Mouse (Mus musculus): ENCODE measurements around the gene Myo3b.

The Myo3b gene

DNA sequence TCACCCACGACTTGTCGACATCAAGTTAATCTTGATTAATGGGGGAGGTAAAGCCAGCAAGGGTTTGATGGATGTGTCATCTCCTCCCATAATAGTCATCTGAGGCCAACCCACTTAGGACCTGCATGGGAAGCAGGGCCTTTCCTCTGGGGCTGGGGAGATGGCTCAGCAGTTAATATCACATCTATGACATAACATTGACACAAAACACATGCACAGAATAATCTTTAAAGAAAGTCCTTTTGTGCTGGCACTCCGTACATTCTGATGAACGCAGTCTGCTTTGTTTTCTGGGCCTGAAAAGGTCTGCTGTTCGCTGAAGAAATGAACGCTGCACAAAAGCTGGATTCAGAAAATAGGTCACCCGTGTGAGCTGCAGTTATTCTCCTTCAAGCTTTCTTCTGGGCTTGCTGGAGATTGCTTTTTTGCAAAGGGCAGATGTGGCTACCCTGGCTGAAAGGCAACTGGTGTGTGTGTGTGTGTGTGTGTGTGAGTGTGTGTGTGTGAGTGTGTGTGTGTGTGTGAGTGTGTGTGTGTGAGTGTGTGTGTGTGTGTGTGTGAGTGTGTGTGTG lies 26.9 kb downstream of the Myo3b start:
- DNase-seq (ENCODE audit: low read depth, low spot score) = peak; percentile 11

- no peak for DNase-seq (ENCODE audit: low read depth, low spot score)
These were observed 27.6 kb downstream of the Myo3b start for GRCm38 (mm10) chr2:70066338-70067022.

GRCm38 (mm10) chr2:70069861-70070260 lies 30.9 kb downstream of the Myo3b start:
- no peak for DNase-seq (ENCODE audit: low read depth, low spot score)

- DNase-seq (ENCODE audit: low read depth, low spot score) = no peak
These were observed 44.6 kb downstream of the Myo3b start for GRCm38 (mm10) chr2:70083444-70084020.

- DNase-seq (ENCODE audit: low read depth, low spot score) = no peak
These were observed 52.3 kb downstream of the Myo3b start for GRCm38 (mm10) chr2:70091261-70091660.

DNA sequence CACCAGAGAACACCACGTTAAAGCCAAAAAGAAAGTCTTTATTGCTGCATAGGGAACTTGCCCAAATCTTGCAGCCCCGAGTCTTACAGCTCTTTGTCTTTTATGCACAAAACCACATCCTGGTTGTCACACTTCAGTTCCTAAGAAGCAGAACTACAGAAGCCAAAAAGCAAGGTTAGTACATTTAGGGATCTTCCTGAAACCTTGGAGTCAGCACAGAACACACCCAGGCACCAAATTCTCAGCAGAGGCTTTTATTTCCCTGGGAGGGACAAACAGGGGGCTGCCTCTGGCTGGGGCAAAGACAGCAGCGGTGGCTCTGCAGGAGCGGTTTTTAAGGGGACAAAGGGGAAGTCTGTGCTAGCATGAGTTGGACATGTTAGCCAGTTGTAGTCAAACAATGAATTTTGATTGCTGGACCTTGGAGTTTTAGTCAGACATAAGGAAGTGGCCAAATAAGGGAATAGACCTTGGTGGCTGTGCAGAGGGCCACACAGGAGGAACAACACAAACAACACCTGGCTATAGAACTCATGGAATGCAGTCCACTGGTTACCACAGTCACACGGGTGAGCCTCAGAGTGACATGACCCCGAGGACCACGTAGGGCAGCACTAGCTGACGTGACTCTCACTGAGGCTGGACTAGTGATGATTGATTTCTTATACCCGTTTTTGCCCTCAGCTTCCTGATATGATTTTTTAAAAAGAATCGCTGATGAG lies 53.0 kb downstream of the Myo3b start:
- no peak for DNase-seq (ENCODE audit: low read depth, low spot score)

DNA sequence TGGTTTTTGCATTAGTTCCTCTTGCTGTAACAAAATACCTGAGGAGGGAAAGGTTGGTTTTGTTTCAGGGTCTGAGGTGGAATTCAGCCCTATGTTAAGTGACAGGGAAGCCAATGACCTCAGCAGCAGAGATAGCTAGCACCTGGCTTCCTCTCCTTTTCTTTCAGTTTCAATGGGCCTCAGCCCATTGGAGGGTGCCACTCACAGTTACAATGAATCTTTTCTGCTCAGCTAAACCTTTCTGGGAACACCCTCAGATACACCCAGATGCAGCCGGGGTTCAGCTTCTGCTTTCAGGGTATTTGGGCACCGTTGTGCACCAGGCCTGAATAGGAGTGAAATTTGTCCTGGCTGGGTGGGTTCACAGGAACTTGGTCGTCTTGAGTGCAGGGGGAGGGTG lies 53.7 kb downstream of the Myo3b start:
- DNase-seq (ENCODE audit: low read depth, low spot score) = no peak

DNA sequence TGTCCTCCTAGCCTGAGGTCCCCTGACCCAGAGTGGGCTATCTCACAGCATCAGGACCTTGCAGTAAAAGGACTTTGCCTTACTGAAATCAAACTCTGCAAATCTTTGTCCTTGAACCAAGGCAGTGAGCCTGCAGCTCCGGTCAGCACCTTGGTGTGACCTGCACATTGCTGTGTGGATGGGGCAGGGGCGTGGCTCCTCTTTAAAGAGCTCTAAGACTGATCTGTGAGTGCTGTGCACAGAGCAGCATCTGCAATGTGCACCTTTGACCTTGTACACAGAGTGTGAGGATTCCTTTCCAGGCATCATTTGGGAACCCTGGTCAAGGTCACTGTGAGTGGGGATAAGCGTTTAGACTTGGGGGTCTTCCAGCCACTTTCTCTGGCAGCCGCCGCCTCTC lies 55.5 kb downstream of the Myo3b start:
- DNase-seq (ENCODE audit: low read depth, low spot score) = no peak

DNA sequence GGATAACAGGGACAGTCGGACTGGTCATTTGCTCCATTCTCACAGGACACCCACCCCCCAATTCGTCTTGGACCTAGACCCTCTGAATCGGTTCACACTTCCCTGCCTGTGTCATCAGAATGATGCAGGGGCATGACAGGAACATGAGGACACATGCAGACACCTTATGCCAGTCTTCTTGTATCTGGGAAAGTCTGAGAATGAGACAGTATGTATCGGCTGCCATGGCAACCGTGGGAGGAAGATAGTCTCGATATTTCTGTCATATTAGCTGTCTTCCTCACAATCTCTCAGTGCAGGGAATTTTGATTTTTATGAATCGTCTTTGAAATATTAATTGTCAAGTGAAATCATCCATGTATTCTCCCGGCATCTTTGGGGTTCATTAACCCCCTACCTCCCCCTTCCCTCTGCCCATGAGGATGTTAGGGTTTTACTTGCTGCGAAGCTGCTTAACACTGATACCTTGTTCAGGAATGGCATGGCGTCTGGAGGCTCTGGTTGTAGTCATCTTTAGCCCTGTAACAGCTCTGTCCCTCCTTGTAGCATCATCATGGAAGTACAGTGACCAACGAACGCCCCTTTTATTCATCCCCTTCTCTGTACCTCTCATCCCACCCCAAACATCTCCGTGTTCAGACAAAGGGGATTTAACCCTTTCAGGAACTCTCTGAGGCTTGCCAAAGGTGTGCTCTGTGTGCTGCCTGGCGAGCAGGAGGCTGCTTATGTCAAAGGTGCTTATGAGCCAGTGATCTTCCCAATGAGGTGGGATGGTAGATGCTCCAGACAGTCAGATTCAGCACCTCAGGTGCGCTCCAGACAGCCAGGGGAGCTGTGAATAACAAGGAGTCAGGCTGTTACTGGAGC lies 58.5 kb downstream of the Myo3b start:
- DNase-seq (ENCODE audit: low read depth, low spot score) = no peak

GRCm38 (mm10) chr2:70099459-70099858 lies 60.5 kb downstream of the Myo3b start:
- DNase-seq (ENCODE audit: low read depth, low spot score) = no peak

- no peak for DNase-seq (ENCODE audit: low read depth, low spot score)
These were observed 66.5 kb downstream of the Myo3b start for GRCm38 (mm10) chr2:70105286-70106030.

GRCm38 (mm10) chr2:70109010-70109409 lies 70.1 kb downstream of the Myo3b start:
- no peak for DNase-seq (ENCODE audit: low read depth, low spot score)

- DNase-seq (ENCODE audit: low read depth, low spot score) = no peak
These were observed 75.2 kb downstream of the Myo3b start for GRCm38 (mm10) chr2:70113798-70114782.

GRCm38 (mm10) chr2:70118376-70119264 lies 79.7 kb downstream of the Myo3b start:
- no peak for DNase-seq (ENCODE audit: low read depth, low spot score)

- no peak for DNase-seq (ENCODE audit: low read depth, low spot score)
These were observed 80.3 kb downstream of the Myo3b start for GRCm38 (mm10) chr2:70119265-70119663.

DNA sequence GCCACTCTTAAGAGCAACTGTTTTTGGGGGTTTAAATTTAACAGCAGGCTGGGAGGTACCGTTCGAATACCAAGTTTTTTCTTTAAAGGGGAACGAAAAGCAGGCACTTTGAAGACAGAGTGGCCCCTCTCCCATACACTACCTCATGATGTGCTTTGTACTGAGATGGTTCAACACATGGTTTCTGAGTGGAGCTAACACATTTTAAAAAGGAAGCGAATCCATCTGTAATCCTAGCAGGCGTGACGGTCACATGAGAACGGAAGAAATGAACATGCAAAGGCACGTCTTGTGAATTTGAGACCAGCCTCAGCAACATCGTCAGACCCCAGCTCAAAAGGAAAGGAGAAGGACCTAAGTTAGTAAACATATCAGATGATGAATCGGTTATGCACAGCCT lies 87.4 kb downstream of the Myo3b start:
- no peak for DNase-seq (ENCODE audit: low read depth, low spot score)

GRCm38 (mm10) chr2:70126783-70127182 lies 87.9 kb downstream of the Myo3b start:
- DNase-seq (ENCODE audit: low read depth, low spot score) = peak; percentile 56

DNA sequence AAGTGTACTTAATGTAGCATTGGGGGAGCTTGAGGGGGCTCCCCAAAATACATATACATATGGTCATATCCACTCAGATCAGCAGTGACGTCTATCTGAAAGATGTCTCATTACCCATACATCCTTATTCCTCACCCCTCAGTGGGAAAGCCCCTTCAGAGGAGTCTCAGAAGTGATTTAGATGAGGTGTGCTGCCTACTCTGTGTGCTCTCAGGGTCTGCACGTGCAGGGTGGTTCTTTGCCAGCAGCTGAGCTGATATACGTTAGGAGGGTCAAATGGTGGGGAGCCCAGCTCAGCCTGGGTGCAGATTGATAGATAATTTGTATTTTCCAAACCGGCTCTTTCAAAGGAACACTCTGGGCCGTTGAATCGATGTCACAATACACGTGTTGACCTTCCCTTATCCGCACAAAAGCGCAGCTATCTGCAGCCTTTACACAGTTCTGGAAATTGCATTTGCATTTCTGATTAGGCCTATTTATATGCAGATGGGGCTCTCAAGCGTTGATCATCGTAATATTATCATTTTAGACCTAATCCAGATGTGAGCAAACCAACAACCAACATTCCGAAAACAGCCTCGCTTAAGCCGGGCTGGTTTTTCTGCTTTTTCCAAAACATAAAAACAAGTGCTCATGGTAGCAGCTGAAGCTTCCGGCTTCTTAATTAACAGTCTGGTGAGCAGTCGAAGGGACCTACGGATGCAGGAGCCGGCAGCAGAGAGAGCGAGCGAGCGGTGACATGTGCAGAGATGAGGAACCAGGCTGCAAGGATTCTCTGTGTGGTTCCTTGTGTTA lies 88.6 kb downstream of the Myo3b start:
- no peak for DNase-seq (ENCODE audit: low read depth, low spot score)
